Mouse (Mus musculus) megakaryocyte, embryonic 14.5 days (primary cell): Measurements from ENCODE around the gene Gmnn.

Source experiments
- FLI1 ChIP-seq: IDR thresholded peaks from 2 replicates; pipeline ENCODE4 v1.6.1; 2012; ENCODE audit warnings: low read length, inconsistent platforms, mixed read lengths
- GATA1 ChIP-seq: IDR thresholded peaks from 3 replicates; pipeline ENCODE4 v1.6.1; 2012; ENCODE audit warnings: mixed read lengths, low read length, inconsistent platforms, borderline replicate concordance

- TF ChIP-seq GATA1 (no peak), FLI1 (no peak)
These were observed 39.1 kb upstream of the Gmnn start for GRCm38 (mm10) chr13:24800674-24801307.
